Mouse (Mus musculus) cerebellum, postnatal 14 days (tissue): ENCODE measurements at regions not wholly inside any gene's neighbourhood (a gene's known extent, or its start where the extent isn't known, plus 50 kb on each side); places are given as distances from the start of the nearest gene placed in this dataset.
A peak's percentile ranks its signal among the peaks of the same experiment; 100 is the strongest.

Experiments used
- DNase-seq, 2 experiments: peaks; one replicate each; pipeline ENCODE4 v3.0.0; 2021; ENCODE audit warnings: mixed read lengths in 2 of 2

DNA sequence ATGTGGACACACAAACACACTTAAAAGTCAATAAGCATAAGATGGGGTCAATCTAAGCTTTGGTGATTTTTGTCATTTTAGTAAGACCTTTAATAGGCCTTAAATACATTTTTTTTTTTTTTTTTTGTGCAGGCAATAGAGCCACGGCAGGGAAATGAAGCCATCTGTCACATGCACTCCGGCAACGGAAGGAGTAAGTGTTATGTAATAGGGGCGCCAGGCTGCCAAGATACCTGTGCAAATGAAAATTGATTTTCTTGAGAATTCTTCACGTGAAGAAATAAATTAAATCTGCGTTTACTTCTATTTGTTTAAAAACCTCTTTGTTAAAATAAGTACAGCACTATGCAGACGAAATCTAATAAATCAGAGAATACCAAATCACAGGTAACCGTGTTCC lies 54.6 kb upstream of the Card11 start:
- peak; percentile 73 to 78 for DNase-seq

DNA sequence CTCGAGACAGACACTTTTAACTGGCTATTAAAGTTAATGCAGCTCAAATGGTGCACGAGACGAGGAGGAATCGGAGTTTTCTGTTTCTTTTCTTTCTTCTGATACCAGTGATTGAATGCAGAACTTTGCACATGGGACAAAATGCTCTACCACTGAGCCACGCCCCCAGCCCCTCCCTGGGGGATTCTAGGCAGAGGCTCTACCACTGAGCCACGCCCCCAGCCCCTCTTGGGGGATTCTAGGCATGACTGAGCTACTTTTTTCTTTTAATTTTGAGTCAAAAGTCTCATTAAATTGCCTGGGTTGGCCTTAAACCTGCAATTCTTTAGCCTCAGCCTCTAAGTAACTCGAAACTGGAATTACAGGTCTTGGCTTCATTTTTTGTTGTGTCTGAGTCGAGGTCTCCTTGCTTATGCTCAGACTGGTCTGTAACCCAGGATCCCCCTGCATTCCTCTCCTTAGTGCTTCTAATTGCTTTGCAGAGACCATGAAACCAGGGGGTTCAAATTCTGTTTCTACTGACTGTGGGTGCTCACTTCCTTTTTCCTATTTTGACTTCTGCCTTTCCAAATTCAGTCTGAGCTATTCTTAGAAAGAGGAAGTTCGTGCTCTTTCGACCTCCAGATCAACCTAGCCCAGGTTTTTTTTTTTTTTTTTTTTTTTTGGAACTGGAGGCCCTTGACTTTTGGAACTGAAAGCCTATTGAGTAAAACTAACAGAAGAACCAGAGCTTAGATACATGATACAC lies 55.4 kb upstream of the Card11 start:
- DNase-seq: no peak

DNA sequence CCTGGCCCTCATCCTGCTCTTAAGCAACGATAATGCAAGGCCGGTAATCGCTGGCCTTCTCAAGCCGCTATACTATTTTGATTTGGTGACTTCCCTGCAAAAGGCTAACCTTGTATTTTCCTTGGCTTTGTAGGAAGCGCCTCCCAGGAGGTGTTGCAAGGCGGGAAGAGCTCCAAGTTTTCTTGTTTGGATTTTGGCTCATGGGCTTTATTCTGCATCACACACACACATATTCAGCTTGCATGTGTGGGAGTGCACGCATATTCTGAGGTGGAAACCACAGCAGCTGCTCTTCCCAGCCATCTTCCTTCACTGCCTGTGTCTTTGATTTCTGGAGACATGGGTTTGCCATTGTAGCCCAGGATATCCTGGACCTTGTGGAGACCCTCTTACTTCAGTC lies 57.8 kb upstream of the Card11 start:
- DNase-seq: no peak

DNA sequence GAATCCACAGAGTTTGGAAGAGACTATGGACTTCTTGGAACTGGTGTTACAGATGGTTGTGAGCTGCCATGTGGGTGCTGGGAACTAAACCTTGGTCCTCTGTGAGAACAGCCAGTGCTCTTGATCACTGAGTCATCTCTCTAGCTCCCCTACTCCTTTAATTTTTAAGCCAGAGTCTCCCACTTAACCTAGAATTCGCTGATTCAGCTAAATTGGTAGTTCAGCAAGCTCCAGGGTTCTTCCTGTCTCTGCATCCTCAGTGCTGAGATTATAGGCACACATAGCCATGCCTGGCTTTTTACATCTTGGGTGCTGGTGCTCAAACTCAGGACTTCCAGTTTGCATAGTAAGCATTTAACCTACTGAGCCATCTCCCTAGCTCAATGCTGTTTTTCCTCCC lies 58.5 kb upstream of the Card11 start:
- DNase-seq: no peak

DNA sequence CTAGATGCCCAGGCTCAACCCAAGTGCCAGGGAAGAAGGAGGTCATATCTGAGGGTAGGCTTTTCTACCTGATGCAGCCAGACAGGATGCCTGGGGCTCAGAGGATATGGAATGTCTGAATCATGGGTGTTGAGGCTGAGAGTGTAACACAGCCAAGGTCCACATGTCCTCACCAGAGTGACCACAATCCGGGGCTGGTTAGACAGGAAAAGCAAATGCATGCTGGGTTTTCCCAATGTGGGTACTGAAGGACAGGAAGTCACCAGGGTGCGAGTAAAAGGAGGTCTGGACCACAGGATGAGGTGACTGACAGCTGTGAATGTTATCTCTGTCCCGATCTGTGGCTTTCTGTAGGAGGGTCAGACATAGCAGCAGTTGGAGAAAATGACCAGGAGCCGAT lies 61.8 kb upstream of the Card11 start:
- DNase-seq: no peak

DNA sequence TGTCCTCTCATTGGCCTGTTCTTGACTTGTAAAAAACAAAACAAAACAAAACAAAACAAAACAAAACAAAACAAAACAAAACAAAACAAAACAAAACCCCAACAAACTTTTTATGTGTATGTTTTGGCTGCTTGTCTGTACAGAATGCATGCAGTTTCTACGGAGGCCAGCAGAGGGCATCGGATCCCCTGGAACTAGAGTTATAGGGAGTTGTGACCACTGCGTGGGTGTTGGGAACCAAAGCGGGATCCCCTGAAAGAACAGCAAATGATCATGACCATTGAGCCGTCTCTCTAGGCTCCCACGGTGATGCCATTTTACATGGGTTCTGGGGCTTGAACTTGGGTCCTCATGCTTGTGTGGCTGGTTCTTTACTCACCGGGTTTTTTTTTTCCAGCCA lies 67.2 kb upstream of the Card11 start:
- no peak for DNase-seq

DNA sequence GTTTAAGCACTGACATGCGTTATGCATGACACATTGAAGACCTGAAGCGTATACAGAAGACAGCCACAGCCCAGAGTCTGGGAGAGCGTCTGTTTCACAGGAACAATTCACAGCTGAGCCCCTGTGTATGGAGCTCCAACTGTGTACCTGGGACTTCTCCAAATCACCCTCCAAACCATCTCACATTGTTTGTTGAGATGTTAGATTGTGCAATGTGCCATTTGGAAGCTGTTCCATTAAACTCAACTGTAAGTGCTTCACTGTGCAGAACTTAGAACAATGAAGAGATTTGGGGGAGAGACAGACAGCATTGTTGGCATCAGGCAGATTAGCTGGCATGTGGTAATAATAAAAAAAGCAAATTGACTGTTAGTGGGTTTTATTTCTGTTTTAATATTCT lies 74.1 kb upstream of the Card11 start:
- DNase-seq: no peak

DNA sequence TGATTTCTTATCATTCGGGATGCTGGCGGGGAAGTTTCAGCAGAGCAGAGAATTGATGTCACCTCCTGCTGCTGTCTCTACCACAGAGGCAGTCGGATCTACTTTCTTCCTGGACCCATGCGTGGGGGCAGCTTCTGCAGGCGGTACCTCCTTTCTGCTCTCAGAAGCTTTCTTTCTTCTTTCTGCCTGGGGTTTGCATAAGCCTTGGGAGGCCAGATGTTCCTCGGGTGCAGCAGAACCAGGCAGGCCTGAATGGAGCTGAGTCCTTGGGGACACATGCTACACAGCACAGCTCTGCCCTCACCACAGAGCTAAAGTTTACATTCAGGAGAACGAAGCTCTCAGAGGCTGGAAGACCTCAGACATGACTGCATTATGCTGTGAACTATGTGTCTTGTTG lies 75.8 kb upstream of the Card11 start:
- no peak for DNase-seq

DNA sequence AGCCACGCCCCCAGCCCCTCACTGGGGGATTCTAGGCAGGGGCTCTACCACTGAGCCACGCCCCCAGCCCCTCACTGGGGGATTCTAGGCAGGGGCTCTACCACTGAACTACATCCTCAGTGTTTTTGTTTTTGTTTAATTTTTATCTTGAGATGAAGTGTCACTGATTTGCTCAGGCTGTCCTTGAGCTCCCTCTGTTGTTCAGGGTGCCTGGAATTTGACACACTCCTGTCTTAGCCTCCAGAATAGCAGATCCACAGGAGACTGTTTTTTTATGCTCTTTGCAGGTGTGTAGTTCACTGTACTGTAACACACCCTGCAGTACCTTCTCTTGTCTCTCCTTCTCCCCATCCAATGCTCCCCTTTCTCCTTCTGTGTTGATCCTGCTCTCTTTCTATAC lies 76.6 kb upstream of the Card11 start:
- DNase-seq: peak; percentile 13 to 27

DNA sequence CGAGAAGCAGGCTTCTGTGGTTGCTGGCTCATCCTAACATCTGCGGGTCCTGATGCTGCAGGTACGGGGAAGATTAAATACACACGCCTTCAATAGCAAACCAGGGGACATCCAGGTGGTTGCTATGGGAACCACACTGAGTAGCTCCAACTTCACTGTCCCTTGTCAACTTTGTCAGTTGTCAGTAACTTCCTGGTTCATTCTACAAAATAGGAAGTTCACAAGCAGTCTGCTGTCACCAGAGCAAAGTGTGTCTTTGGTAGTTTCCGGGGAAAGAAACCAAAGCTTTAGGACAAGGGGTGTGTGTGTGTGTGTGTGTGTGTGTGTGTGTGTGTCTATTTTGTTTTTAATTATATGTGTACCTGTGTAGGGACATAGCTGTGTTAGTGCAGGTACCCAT lies 80.5 kb upstream of the Card11 start:
- DNase-seq: no peak

DNA sequence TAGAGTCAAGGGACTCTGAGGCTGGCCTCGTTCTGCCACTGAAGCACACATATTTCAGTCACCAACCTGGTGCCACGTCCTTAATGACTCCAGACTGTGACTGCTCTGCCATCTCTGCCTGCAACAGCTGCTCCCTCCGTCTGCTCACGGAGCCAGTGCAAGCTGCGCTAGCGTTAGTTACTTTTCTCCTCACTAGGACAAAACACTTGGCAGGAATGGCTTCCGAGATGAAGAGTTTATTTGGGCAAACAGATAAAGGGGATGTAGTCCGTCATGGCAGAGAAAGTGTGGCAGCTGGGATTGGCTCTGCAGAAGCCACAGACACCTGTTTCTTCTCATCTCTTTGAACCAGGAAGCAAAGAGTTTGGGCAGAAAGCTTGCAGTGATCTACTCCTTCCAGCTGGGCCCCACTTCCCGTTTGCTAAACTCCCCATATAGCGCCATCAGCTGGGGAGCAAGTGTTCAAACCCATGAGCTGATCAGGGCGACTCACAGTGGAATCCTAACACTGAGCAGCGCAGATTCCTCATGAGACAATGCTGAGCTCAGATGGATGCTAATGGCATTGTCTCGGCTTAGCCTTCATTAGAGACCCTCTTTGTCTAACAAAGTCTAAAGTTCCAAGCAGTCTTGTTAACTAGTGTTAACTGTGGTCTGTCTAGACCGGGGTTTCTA lies 83.8 kb upstream of the Card11 start:
- DNase-seq: no peak

DNA sequence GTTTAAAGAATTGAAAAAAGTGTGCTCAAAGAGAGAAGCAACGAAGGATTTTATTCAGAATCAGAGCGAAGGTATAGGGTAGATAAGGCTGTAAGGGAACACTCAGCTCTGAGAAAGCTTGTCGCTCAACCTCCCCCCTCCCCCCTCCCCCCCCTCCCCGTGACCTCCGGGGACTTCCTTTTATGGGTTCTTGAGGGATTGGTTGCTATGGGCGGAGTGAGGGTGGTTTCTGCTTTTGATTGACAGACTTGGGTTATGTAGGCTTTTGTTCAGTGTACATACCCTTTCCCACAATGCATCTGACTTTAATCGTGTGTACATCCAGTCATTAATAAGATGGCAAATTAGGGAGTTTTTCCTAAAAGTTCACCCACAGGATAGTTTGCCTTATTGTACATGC lies 84.4 kb upstream of the Card11 start:
- no peak for DNase-seq

DNA sequence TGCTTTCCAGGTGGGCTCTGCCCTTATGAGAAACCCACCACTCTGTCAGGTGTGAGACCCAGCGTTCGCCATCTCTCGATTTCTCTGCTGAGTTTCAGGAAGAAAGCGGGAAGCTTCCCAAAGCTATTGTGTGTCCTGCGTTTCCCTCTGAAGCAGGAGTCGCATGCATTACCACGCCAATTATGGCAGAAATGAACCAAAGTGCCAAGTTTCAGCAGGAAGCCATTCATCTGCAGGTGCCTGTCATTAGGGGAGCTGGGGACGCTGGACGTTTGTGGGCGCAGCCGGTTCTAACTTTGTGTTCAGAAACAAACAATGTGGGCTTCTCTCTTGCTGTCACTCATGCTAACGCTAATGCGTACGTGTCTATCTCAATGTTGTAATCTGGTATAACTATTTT lies 91.3 kb upstream of the Card11 start:
- DNase-seq: no peak

DNA sequence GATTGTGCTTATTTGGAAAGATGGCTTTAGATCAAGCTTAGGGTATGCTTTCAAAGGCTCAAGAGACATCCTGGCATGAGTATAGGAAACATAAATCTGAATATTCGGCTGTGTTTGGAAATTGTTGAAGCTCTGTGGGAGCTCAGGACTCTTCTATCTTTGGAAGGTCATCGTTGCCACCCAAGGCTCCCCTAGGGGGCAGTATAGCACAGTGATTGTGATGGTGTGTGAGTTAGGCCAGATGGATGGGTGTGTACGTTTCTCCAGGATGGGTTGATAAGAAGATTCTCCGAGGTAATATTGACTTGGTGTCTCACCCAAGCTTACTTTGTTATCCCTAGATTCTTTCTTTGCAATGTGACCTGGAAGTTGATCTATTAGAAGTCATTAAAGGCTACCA lies 93.3 kb upstream of the Card11 start:
- peak; percentile 76 to 81 for DNase-seq

DNA sequence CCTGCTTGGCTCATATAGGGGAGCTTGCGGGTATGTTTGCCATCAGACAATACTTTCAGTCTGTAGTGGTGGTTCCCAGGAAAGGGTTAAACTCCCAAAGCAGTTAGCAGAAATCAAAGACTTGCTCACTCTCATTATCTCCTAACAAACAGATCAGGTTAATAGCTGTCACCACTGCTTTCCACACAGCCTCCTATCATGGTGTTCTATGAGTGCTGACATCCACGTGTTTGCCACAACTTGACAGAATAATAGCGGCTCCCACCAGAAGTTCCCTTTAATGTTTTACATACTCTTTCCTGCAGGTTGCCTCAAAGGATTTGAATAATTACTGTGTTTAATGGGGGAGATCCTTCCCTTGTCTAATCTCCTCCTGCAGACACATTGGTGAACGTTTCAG lies 97.5 kb upstream of the Card11 start:
- DNase-seq: no peak

DNA sequence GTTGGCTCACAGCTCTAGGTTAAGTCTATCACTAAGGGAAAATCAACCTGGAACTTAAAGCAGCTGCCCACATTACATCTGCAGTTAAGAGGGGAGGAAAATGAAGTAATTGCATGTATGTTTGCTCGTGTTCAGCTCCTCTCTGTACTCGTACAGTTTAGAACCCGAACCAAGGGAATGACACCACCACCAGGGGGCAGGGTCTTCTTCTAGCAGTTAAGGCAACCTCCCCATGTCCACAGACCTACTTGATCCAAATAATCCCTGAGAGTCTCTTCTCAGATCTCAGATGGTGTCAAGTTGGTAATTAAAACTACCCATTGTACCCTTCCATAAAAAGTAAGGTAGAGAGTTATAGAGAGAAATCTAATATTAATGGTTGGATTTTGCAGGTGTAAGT lies 111.3 kb upstream of the Card11 start:
- peak in 1 of 2 experiments; percentile 17 for DNase-seq

DNA sequence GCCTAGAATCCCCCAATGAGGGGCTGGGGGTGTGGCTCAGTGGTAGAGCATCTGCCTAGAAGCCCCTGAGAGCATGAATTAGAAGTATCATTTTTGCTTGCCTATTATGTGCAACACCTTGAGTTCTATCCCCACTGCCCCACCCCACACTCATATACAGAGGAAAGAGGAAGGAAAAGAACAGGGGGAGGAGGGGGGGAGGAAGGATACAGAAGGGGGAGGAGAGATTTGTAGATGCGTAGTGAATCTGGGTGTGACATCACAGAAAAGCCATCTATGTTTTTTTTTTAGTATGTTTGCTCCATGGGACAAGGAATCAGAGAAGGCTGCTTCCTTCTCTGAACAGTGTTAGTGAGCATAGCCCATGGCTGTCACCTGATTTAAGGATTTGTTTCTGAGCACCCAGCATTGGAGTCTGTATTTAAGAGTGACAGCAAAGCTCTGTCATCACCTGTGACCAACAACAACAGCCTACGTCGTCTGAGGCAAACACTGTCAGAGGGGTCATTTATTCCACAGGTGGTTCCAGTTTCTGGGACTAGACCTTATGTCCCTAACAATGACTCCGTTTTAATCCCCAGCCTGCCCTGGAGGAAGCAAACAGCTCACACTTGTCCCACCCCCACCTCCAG lies 115.0 kb upstream of the Card11 start:
- no peak for DNase-seq

DNA sequence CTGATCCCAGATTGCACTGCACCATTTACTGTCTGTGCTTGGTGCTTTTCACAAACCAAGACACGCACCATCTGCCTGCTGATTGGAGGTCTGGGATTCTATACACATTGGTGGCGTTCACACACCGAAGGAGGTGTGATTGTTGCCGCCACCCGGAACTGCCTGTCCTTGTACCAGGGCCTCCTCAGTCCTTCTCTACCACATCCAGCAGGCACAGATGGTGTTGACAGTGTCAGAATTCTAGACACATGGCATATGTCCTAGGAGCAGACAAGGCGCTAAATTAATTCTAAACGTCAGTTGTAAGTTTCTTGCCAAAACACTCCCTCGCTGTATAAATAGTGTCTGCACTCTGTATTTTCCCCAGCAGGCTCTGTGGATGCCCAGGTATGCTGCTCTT lies 115.6 kb upstream of the Card11 start:
- peak; percentile 18 to 27 for DNase-seq

DNA sequence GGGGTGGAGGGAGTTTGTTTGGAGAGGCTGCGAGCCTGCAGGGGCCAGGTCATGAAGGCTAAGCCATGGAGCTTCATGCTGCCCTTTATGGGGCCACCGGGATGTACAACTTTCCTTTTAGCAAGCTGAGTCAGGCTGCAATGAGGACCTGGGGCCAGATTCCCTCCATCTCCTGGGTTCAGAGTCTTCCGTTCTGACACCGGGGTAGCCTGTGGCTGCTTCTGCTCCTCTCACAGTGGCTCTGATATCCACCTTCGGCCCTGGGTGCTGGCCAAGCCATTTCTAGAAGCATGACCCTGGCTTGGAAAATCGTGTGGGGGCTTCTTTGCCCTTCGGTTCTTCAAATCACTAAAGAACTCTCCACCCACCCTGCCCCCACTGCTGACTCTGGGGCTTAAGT lies 115.4 kb upstream of the Sdk1 start:
- DNase-seq: no peak

DNA sequence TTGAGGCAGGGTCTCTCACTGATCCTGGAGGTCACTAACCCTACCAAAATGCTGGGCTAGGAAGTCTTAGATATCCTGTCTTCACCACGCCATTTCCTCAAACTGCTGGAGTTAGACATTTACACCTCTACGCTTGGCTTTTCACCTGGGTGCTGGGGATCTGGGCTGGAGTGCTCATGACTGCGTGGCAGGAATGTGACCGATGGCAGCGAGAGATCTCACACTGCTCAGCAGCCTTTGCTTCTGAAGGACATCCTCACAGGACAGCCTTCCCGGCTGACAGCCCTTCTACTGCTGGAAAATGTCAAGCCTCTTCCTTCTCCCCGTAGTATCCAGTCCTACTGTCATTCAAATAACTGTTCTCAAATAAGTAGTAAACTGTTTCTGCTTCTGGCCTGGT lies 114.8 kb upstream of the Sdk1 start:
- DNase-seq: no peak

DNA sequence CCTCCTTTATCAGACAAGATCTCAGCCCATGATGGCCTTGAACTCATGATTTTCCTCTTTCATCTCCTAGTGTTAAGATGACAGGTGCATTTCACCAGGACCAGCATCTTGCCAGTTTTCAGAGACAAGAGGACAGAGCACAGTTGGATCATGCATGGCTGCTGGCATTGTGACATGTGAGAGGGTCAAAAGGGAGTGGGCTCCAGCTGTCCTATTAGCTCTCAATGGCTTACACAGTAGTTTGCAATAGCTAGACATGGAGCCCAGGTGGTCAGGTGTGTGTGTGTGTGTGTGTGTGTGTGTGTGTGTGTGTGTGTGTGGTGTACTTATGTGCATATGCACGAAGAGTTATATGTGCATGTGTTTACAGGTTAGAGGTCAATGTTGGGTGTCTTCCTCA lies 110.3 kb upstream of the Sdk1 start:
- peak in 1 of 2 experiments; percentile 11 for DNase-seq

DNA sequence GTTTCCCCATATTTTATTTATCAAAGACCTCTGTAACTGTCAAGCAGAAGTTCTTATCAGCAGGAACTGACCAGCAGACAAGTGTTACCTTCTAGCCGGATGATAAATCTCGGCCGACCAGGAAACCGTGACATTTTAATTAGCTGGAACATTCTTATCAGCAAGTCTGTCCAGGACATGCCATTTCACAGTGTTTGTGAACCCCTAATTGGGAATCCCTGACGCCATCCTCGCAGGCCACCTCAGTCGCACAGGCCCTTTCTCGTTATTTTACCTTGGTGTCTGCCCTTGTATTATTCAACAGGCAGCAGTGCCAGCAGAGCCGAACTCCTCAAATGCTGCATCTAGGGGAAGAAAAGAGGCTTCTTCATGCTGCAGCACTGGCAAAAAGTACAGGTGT lies 109.4 kb upstream of the Sdk1 start:
- DNase-seq: no peak

DNA sequence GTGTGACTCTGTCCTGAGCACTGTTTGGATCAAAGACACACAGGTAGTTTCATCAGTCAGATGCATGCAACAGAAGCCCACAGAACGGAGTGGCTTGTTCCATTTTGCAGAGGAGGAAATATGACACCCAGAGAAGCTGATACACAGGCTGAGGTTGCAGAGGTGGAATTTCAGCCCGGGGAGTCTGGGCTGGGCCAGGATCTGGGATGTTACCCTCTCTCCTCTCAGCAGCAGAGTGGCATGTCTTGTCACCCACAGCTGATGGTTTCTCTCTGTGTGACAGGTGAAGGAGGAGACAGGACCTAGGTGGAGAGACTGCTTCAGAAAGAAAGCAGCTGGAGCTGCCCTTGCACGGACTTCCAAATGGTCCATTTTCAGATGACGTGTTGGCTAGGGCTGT lies 105.1 kb upstream of the Sdk1 start:
- DNase-seq: no peak

DNA sequence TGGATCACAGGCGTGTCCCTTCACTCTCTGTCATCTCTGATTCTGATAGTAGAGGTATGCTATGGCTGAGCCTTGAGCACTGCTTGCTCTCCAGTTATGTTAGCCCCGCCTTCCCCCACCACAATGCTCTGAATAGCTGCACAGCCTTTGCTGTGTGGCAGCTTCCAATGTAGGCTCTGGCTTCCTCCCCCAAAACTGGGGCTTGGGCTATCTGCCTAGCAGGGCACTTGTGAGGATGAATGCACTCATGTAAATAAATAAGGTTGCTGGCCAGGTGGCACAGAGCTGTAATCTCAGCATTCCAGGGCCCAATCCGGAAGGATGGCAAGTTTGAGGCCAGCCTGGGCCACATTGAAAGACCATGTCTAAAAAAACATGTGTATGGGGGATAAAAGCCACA lies 103.6 kb upstream of the Sdk1 start:
- peak in 1 of 2 experiments; percentile 14 for DNase-seq
